Mouse (Mus musculus): ENCODE results near the gene Rps26. TPM values are rescaled to one million over a fixed set of nuclear protein-coding genes. Genes with fewer than 3 reads are reported as not detected.

Rps26 gene
- total RNA-seq, 4 experiments from 2014 or later, result 142 to 284 (median 234) TPM

DNA sequence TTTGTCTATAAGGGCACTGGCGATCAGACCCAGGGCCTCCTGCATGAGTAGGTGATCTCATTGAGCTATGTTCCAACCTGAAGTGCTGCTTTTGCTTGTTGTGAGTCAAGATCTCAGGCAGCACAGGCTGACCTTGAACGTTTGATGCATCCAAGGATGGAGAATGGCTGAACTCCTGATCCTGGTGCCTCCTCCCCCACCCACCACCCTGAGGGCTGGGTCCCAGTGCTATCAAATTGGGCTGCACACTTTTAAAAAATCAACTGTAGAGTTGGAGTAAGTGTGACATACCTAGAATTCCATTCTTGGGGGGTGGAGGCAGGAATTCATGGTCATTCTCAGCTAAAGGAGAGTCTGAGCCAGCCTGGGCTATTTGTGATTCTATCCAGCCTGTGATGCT lies 20.1 kb downstream of the Rps26 start:
- no peak for DNase-seq (ENCODE audit: low spot score)

DNA sequence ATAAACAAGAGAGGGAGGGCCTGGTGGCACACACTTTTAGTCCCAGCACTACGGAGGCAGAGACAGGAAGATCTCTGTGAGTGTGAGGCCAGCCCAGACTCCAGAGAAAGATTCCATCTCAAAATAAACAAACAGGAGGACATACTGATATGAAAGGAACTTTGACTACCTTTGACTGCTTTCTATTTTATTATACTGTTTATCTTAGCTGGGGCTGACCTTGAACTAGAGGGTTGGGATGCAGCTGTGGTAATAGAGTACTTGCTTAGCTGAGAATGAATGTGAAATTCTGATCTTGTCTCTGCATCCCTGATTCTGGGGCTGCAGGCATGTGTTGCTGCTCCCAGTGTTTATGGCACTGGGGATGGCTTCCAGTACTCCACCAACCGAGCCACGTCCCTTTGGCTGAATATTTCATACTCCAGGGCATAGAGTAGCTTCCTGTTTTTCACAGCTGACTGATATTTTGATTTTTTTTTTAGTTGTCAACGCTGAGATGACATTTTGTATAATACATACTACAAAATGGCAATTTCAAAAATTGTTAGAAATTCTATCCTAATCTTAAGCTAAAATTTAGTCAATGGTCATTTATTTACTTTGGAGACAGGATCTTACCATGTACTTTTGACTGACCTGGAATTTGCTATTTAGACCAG lies 23.9 kb downstream of the Rps26 start:
- no peak for DNase-seq (ENCODE audit: low spot score)

DNA sequence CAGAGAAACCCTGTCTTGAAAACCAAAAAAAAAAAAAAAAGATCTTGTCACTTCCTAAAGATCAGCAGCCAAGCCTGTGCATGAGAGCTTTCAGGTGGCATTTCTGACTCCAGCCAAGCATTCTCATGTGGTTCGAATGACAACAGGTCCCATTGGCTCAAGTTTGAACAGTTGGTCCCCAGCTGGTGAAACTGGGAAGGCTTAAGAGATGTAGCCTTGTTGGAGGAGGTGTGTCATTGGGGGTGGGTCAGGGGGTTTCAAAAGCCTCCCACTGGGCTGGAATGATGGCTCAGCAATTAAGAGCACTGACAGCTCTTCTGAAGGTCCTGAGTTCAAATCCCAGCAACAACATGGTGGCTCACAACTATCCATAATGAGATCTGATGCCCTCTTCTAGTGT lies 25.0 kb downstream of the Rps26 start:
- DNase-seq (ENCODE audit: low spot score), result no peak

DNA sequence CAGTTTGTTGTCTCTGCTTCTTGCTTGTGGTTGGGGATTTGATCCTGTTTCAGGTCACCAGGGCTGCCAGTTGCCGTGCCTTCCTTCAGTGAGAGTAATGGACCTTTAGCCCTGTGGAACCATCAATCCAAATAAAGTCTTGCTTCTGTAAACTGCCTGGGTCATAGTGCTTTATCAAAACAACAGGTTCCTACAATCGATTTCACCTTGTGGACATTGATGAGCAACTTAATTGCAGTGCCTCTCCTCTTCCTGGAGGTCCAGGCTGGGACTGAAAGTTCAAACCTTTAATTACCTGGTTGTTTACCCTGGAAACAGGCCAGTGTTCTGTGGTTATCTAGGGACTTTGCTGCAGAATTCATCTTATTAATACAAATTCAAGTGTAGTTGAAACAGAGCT lies 28.1 kb downstream of the Rps26 start:
- no peak for DNase-seq (ENCODE audit: low spot score)

DNA sequence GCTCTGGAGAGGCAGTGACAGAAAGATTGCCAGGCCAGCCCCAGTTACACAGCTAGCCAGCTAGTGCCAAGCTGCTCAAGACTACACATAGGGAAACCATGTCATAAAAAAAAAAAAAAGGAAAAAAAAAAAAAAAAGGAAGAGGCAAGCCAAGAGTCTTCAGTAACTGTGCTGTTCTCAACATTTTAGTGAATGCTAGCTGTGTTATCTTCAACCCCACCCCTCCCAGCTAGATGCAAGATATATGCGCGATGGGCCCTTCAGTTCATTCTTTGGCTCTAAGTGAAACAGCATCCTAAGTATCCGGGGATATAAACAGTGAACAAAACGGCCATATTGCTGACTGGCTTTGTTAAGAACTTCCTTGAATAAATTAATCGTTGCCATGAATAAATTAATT lies 33.8 kb downstream of the Rps26 start:
- DNase-seq (ENCODE audit: low spot score), result no peak

DNA sequence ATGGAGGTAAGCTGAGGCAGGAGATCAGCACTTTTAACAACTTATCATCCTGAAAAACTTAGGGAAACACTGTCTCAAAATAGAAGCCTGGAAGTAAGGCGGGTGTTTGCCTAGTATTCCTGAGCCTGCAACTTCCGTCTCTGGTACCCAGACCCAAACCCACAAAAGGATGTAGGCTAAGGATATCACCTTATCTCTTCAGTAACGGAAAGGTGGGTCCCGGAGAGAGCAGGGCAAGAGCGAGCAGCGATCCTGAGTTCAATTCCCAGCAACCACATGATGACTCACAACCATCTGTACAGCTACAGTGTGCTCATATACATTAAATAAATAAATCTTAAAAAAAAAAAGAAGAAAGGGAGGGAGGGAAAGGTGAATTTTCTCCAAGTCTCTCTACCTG lies 35.1 kb downstream of the Rps26 start:
- DNase-seq (ENCODE audit: low spot score), result no peak

DNA sequence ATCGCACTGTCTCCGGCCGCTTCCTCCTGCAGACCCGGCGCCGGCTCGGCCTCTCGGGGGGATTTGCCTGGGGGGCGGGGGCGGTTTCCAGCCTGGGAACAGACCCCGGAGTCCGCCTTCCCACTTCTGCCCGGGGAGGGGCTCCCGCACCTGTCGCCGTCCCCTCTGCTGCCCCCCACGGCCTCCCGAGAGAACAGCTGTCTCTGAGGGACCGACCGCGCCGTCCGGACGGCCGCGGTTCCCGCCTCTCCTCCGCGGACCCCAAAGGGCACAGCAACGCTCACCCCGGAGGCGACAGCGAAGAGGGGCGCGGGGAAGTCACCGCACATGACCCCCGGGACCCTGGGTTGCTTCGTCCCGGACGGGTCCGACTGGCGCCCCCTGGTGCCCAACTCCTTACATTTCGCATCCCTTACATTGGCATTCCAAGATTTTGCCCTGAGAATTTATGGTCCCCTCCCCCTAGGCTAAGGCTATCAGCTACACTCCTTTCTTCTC lies 36.3 kb downstream of the Rps26 start:
- peak; percentile 28 for DNase-seq (ENCODE audit: low spot score)

GRCm38 (mm10) chr10:128589464-128590192 lies 36.9 kb downstream of the Rps26 start, which contains the start of gene Erbb3:
TSS of gene Erbb3 (minus strand) at chr10:128589652.
- no peak for DNase-seq (ENCODE audit: low spot score)

DNA sequence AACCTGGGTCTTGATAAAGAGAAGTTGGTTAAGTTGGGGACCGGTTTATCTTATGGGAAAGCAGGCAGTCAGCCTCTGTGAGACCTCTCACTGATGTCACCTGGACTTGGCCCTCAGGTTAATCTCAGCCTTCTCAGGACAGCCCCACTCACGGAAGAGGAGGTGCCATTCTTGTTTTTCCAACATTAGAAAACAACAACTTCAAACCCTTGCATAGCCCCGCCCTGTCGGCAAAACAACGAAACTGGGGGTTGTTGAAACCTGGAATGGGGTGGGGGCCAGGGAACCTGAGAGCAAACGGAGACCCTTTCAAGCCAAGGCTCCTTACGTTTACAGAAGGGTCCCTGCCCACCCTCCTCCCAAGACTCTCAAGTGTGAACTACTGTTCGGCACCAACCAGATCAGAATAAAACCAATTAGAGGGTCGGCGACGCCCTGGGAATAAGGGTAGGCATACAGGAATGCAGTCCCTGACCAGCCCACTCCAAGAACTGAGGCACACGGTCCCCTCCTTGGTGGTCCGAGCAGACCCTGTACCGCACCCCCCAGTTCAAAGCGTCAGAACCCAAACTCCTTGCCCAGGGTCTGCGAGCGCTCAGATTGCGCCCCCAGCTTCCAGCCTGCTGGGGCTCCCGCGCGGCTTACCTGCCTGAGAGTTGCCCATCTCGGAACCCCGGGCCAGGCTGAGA lies 37.6 kb downstream of the Rps26 start:
- no peak for DNase-seq (ENCODE audit: low spot score)

- DNase-seq (ENCODE audit: low spot score), result no peak
Measured at GRCm38 (mm10) chr10:128588136-128588535, 38.4 kb downstream of the Rps26 start.

DNA sequence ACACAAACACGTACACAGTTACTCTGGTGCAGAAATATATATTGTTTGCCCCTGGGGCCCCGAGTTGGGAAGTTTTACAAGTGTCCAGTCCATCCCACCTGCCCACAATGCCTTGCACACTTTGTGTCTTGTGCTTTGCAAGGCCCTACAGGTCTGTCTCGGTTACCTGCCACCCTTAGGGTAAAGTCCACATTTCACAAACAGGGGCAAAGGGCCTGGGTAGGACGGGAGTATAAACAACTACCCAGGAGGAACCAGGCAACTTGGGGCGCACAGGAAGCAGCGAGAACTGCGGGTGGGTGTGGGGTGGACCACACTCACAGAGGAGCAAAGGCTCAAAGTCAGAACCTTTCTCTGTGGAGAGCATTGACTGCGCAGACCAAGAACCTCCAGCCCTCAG lies 38.9 kb downstream of the Rps26 start:
- no peak for DNase-seq (ENCODE audit: low spot score)

DNA sequence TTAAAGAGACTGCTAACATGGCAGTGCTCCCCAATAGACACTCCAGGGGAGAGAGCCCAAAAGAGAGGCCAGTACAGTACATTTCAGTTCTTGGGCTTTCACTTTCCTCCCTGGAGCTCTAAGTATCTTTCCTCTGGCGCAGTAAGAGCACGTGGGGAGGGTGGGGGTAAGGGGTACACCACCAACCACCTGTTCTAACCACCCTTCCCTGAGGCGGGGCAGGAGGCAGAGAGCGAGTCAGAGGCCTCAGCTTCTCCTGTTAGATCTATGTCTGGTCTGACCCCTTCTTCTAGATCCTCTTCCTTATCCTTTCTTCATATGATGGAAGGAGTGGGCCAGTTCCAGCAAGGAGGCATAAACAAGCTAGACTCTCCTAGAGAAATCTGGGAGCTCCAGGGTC lies 39.4 kb downstream of the Rps26 start:
- DNase-seq (ENCODE audit: low spot score), result no peak

DNA sequence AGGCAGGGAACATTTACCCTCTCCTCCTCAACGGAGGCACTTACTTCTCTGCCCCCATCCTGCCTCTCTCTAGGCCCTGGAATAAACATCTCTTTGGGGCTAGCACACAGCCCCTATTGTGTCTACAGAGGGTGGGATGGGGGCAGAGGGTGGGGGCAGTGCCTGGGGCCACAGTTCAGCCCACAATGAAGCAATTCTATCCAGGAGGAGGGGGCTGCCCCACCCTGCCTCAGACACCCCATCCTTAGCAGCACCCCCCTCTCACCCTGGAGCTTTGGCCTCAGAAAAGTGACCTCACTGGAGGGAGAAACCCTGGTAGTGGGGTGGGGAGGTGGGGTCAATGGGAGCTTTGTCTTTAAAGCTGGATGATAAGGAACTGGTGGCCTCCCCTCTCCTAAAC lies 40.0 kb downstream of the Rps26 start:
- no peak for DNase-seq (ENCODE audit: low spot score)

- no peak for DNase-seq (ENCODE audit: low spot score)
Measured at GRCm38 (mm10) chr10:128584386-128584785, 42.2 kb downstream of the Rps26 start.

DNA sequence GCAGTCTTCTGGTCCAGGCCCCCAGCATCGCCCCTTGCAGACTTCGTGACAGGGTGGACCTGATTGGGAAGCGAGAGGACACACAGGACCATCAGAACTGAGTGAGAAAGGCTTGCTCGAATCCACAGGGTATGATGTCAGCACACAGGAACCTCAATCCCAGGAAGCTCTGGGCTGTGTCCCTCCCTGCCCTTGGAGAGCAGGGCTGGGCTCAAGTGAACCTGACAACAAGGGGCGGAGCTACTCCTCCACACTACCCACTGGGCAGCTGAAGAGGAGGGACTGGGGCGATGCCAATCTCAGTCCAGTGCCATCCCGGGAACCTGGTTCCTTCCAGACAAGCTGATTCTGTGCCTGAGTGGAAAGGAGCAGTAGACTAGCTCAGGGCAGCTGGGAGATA lies 42.9 kb downstream of the Rps26 start:
- DNase-seq (ENCODE audit: low spot score), result peak; percentile 48

DNA sequence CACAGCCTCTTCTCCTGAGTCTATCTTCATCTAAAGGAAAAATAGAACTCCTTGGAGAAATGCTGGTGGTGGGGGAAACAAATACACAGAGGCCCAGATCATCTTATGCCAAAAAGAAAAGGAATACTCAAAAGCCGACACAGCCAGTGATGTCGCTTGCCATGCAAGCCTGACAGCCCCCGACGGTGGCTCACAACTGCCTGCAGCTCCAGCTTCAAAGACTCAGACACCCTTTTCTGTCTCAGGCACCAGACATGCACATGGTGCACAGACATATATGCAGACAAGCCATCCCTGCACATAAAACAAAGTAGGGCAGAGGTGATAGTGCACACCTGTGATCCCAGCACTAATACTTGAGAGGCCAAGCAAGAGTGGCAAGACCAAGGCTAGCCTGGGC lies 46.8 kb downstream of the Rps26 start:
- DNase-seq (ENCODE audit: low spot score), result no peak

- DNase-seq (ENCODE audit: low spot score), result no peak
Measured at GRCm38 (mm10) chr10:128579298-128579697, 47.2 kb downstream of the Rps26 start.

DNA sequence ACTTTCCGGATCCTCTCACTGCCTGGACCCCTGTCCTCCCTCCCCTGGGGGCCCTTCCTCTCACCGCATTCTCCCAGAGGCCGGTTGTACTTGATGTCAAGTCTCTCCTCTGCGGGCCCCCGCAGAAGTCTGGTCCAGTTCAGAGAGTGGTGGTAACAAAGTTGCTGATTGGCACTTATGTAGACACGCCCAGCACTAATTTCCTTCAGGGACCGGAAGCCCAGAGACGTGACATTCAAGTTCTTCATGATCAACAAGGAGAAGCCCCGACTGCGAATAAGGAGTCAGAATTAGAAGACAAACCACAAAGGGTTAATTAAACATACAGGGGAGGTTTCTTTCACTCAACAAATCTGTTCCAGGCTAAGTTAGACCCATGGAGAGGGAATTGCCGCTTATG lies 48.2 kb downstream of the Rps26 start:
- DNase-seq (ENCODE audit: low spot score), result no peak

DNA sequence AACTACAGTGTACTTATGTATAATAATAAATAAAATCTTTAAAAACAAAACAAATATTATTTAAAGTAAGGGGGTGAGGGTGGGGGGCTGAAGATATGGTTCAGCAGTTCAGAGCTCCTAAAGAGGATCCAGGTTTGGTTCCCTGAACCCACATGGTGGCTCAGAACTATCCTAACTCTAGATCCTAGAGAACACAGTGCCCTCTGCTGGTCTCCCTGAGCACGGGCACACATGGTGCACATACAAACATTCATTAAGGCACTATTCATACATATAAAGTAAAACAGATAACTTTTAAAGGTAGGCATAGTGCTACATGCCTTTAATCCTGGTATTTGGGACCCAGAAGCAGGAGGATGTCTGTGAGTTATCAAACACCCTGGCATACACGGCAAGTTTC lies 51.5 kb downstream of the Rps26 start:
- no peak for DNase-seq (ENCODE audit: low spot score)
